Mouse (Mus musculus): ENCODE data around the gene Acsm3. TPM values are rescaled to one million over a fixed set of nuclear protein-coding genes. Genes with fewer than 3 reads are reported as not detected.
A peak's percentile ranks its signal among the peaks of the same experiment; 100 is the strongest.

Acsm3 gene
- total and polyA plus RNA-seq, 2 experiments from 2014 or later = 0.08 TPM; not detected in 1

- H3K4me3 ChIP-seq (ENCODE audit: low read depth, low read length) = no peak overlapping the region
- H3K4me2 ChIP-seq (ENCODE audit: low read depth, low read length) = no peak overlapping the region
- DNase-seq (ENCODE audit: low spot score) = no peak
- no peaks in the 10 kb centered on the region for H3K27me3 ChIP-seq (ENCODE audit: control insufficient read depth, insufficient read depth, low read length)
- H3K9me3 ChIP-seq (replicated peaks; ENCODE audit: control insufficient read depth, low read length) = no peaks in the 10 kb centered on the region
- 89% methylated on average over 3 of the region's 3 CpGs for WGBS
- no peak overlapping the region for H3K27ac ChIP-seq (ENCODE audit: low read depth)
- no peak overlapping the region for H3K9ac ChIP-seq (replicated peaks; ENCODE audit: low read depth, low read length)
- ATAC-seq (ENCODE audit: insufficient read depth, low read depth) = no peak
- 0 out of 2 replicates have a peak, but pooled peaks cover 5% of the 10 kb centered on the region for H3K36me3 ChIP-seq (replicated peaks; ENCODE audit: control insufficient read depth, insufficient read depth, low read length)
- no peaks in the 10 kb centered on the region for H3K4me1 ChIP-seq (ENCODE audit: control insufficient read depth, insufficient read depth)
- no peak for TF ChIP-seq EP300 (IDR thresholded peaks at IDR 0.05; ENCODE audit: low read depth)
- TF ChIP-seq CTCF (IDR thresholded peaks at IDR 0.05; ENCODE audit: low read depth) = peak; percentile 13; the same call in 1 of the 2 replicates
Measured at GRCm38 (mm10) chr7:119800488-119800887, 39.8 kb downstream of the Acsm3 start.

- H3K36me3 ChIP-seq (replicated peaks; ENCODE audit: control insufficient read depth, insufficient read depth, low read length) = 0 out of 2 replicates have a peak, but pooled peaks cover 7% of the 10 kb centered on the region
- no peaks in the 10 kb centered on the region for H3K4me1 ChIP-seq (ENCODE audit: control insufficient read depth, insufficient read depth)
- no peak overlapping the region for H3K9ac ChIP-seq (replicated peaks; ENCODE audit: low read depth, low read length)
- ATAC-seq (ENCODE audit: insufficient read depth, low read depth) (no peak), DNase-seq (ENCODE audit: low spot score) (no peak)
- no peaks in the 10 kb centered on the region for H3K27me3 ChIP-seq (ENCODE audit: control insufficient read depth, insufficient read depth, low read length)
- WGBS = 78% methylated on average over 3 of the region's 3 CpGs
- H3K9me3 ChIP-seq (replicated peaks; ENCODE audit: control insufficient read depth, low read length) = no peaks in the 10 kb centered on the region
- TF ChIP-seq EP300 (IDR thresholded peaks at IDR 0.05; ENCODE audit: low read depth) (no peak), CTCF (IDR thresholded peaks at IDR 0.05; ENCODE audit: low read depth) (no peak)
- H3K4me3 ChIP-seq (ENCODE audit: low read depth, low read length) = no peak overlapping the region
- H3K27ac ChIP-seq (ENCODE audit: low read depth) = no peak overlapping the region
- H3K4me2 ChIP-seq (ENCODE audit: low read depth, low read length) = no peak overlapping the region
Measured at GRCm38 (mm10) chr7:119800991-119801390, 40.3 kb downstream of the Acsm3 start.

DNA sequence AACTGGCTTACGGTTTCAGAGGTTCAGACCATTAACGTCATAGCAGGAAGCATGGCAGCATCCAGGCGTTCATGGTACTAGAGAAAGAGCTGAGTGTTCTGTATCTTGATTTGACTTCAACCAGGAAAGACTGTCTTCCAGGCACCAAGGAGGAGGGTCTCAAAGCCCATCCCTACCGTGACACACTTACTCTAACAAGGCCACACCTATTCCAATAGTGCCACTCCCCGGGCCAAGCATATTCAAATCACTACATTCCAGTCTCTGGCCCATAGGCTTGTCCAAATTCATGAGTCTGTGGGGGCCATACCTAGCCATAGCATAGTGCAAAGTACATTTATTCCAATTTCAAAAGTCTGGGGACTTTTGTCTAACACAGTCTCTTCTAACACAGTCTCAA is 46.7 kb downstream of the Acsm3 start:
- no peak for DNase-seq (ENCODE audit: low spot score)
- no peak for TF ChIP-seq CTCF (IDR thresholded peaks at IDR 0.05; ENCODE audit: low read depth)
- TF ChIP-seq EP300 (IDR thresholded peaks at IDR 0.05; ENCODE audit: low read depth) = no peak
- Histone ChIP-seq H3K27me3 (ENCODE audit: control insufficient read depth, insufficient read depth, low read length) (no peaks in the 10 kb centered on the region), H3K9ac (replicated peaks; ENCODE audit: low read depth, low read length) (no peak overlapping the region), H3K27ac (ENCODE audit: low read depth) (no peak overlapping the region), H3K4me3 (ENCODE audit: low read depth, low read length) (no peak overlapping the region), H3K36me3 (replicated peaks; ENCODE audit: control insufficient read depth, insufficient read depth, low read length) (peaks cover 17% of the 10 kb centered on the region; the same call in 1 of the 2 replicates), H3K4me2 (ENCODE audit: low read depth, low read length) (no peak overlapping the region), H3K4me1 (ENCODE audit: control insufficient read depth, insufficient read depth) (no peaks in the 10 kb centered on the region), H3K9me3 (replicated peaks; ENCODE audit: control insufficient read depth, low read length) (no peaks in the 10 kb centered on the region)
- no peak for ATAC-seq (ENCODE audit: insufficient read depth, low read depth)
- WGBS = 91% methylated on average over 5 of the region's 5 CpGs

DNA sequence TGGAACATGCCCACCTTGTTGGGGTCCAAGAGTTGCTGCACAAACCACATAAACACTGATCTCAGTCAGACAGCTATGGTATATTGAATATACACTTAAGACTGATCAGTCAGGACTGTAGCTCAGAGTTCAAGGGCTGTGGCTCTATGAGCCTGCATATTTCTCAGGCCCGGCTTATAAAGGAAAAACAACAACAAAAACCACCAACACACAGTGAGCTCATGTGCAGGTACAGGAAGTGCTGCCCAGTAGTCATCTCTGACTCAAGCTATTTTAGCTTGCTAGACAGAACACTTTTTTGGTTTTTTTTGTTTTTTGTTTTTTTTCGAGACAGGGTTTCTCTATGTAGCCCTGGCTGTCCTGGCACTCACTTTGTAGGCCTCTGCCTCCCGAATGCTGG is 48.0 kb downstream of the Acsm3 start:
- Histone ChIP-seq H3K36me3 (replicated peaks; ENCODE audit: control insufficient read depth, insufficient read depth, low read length) (peaks cover 20% of the 10 kb centered on the region; the same call in 1 of the 2 replicates), H3K4me1 (ENCODE audit: control insufficient read depth, insufficient read depth) (no peaks in the 10 kb centered on the region), H3K9ac (replicated peaks; ENCODE audit: low read depth, low read length) (no peak overlapping the region), H3K4me2 (ENCODE audit: low read depth, low read length) (no peak overlapping the region), H3K9me3 (replicated peaks; ENCODE audit: control insufficient read depth, low read length) (no peaks in the 10 kb centered on the region), H3K4me3 (ENCODE audit: low read depth, low read length) (no peak overlapping the region), H3K27me3 (ENCODE audit: control insufficient read depth, insufficient read depth, low read length) (no peaks in the 10 kb centered on the region), H3K27ac (ENCODE audit: low read depth) (no peak overlapping the region)
- WGBS = 86% methylated on average over 3 of the region's 3 CpGs
- DNase-seq (ENCODE audit: low spot score) (no peak), ATAC-seq (ENCODE audit: insufficient read depth, low read depth) (no peak)
- TF ChIP-seq EP300 (IDR thresholded peaks at IDR 0.05; ENCODE audit: low read depth) (no peak), CTCF (IDR thresholded peaks at IDR 0.05; ENCODE audit: low read depth) (no peak)

DNA sequence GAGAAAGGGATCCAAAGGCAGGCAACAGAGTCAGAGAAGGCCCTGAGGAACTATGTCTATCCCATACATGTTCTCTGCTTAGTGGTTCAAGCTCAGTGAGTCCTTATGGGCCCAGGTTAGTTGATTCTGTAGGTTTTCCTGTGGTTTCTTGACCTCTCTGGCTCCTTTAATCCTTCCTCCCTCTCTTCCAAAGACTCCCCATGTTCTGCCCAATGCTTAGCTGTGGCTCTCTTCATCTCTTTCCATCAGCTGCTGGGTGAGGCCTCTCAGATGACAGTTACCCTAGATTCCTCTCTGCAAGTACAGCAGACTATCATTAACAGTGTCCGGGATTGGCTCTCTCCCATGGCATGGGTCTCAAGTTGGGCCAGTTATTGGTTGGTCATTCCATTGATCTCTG is 74.6 kb downstream of the Acsm3 start:
- Histone ChIP-seq H3K9me3 (replicated peaks; ENCODE audit: control insufficient read depth, low read length) (no peaks in the 10 kb centered on the region), H3K4me1 (ENCODE audit: control insufficient read depth, insufficient read depth) (no peaks in the 10 kb centered on the region), H3K4me3 (ENCODE audit: low read depth, low read length) (no peak overlapping the region), H3K9ac (replicated peaks; ENCODE audit: low read depth, low read length) (no peak overlapping the region), H3K27ac (ENCODE audit: low read depth) (no peak overlapping the region), H3K36me3 (replicated peaks; ENCODE audit: control insufficient read depth, insufficient read depth, low read length) (0 out of 2 replicates have a peak, but pooled peaks cover 4% of the 10 kb centered on the region), H3K4me2 (ENCODE audit: low read depth, low read length) (no peak overlapping the region), H3K27me3 (ENCODE audit: control insufficient read depth, insufficient read depth, low read length) (no peaks in the 10 kb centered on the region)
- WGBS = 88% methylated on average over 1 of the region's 1 CpGs
- DNase-seq (ENCODE audit: low spot score) = no peak
- TF ChIP-seq EP300 (IDR thresholded peaks at IDR 0.05; ENCODE audit: low read depth) = no peak
- no peak for TF ChIP-seq CTCF (IDR thresholded peaks at IDR 0.05; ENCODE audit: low read depth)
- ATAC-seq (ENCODE audit: insufficient read depth, low read depth) = no peak

All from heart, postnatal 0 days (tissue).